Mouse (Mus musculus) cortical plate, adult 2 months (tissue): Measurements from ENCODE around the gene Lag3.

Experiments
- CTCF ChIP-seq: fragments of 200-500 bp; IDR thresholded peaks from 2 replicates; pipeline ENCODE4 v1.5.1; 2011; ENCODE audit warnings: mild to moderate bottlenecking, control low read depth, low read length; ENCODE audit not compliant: insufficient read depth; ENCODE audit errors: extremely low read depth
- POLR2A ChIP-seq: fragments of 200-500 bp; IDR thresholded peaks from 2 replicates; pipeline ENCODE4 v1.6.1; 2011; ENCODE audit warnings: mild to moderate bottlenecking, low read length, control low read depth; ENCODE audit not compliant: insufficient read depth; ENCODE audit errors: extremely low read depth

DNA sequence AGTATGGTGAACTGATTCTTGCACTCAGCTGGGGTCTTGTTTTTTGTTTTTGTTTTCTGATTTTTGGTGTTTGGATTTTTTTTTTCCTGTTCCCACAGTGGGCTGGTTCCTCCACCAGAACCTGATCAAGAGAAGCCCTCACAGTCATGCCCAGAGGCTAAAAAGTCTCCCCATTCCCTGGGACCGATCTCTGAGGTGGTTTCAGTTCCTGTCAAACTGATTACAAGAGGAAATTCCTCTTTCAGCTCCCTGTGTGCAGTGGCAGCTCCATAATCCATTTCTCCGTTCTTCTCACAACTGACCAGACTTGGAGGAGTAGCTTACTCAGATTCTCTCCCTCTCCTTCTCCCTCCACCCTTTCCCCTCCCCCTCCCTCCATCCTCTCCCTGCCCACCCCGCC lies 37.2 kb downstream of the Lag3 start:
- TF ChIP-seq POLR2A (no peak), CTCF (no peak)
